Mouse (Mus musculus): ENCODE measurements around the gene Iars2. TPM values are rescaled to one million over a fixed set of nuclear protein-coding genes. Genes with fewer than 3 reads are reported as not detected.

Iars2 gene
- total and polyA plus RNA-seq, 3 experiments, result 37.2 to 47.2 (median 41.9) TPM

GRCm38 (mm10) chr1:185362677-185363520 lies 33.7 kb upstream of the Iars2 start, which contains the start of gene Eprs:
TSS of gene Eprs (plus strand) at chr1:185363044.
- peak within 1 kb of the TSS; percentile 95 for H3K27ac ChIP-seq (ENCODE audit: insufficient read depth, low read depth)
- dilution Hi-C loops (cut with MboI; ENCODE audit: extremely low pct_ligation_motif_present, extremely low pct_unique_long_range_greater_than_20kb, low sequenced_read_pairs), result no loop called here
- peaks cover 45% of the 10 kb centered on the region for H3K79me2 ChIP-seq (replicated peaks; ENCODE audit: control insufficient read depth, extremely low read depth, insufficient read depth, poor library complexity, severe bottlenecking)

GRCm38 (mm10) chr1:185358211-185358610 lies 29.0 kb upstream of the Iars2 start:
- TF ChIP-seq SMC3 (IDR thresholded peaks at IDR 0.05; ENCODE audit: low read depth, low read length) (no peak), SIN3A (IDR thresholded peaks at IDR 0.05; ENCODE audit: low read length) (no peak), TBP (conservative IDR thresholded peaks at IDR 0.05; ENCODE audit: low read depth, low read length) (no peak), BHLHE40 (IDR thresholded peaks at IDR 0.05; ENCODE audit: low read depth, low read length) (no peak), MAFK (IDR thresholded peaks at IDR 0.05; ENCODE audit: insufficient replicate concordance, low read length) (no peak), POLR2A (IDR thresholded peaks at IDR 0.05; ENCODE audit: low read depth, low read length) (no peak), MYC (IDR thresholded peaks at IDR 0.05; ENCODE audit: low read depth, low read length) (no peak), NRF1 (IDR thresholded peaks at IDR 0.05; ENCODE audit: low read depth, low read length) (no peak), ZKSCAN1 (IDR thresholded peaks at IDR 0.05; ENCODE audit: borderline replicate concordance, low read depth, low read length) (no peak), CTCF (conservative IDR thresholded peaks at IDR 0.05 in 1 of 2, IDR thresholded peaks at IDR 0.05 in 1 of 2; ENCODE audit: low read depth in 2 of 2, low read length in 2 of 2) (no peak), USF1 (IDR thresholded peaks at IDR 0.05; ENCODE audit: low read depth, low read length) (no peak), ETS1 (conservative IDR thresholded peaks at IDR 0.05; ENCODE audit: low read depth, low read length) (no peak), IRF4 (IDR thresholded peaks at IDR 0.05; ENCODE audit: low read depth, low read length) (no peak)
- in situ Hi-C loops (cut with MboI; ENCODE audit: low pct_ligation_motif_present, low pct_unique_long_range_greater_than_20kb, low sequenced_read_pairs) (no loop called here), dilution Hi-C loops (cut with MboI; ENCODE audit: extremely low pct_ligation_motif_present, extremely low pct_unique_long_range_greater_than_20kb, low sequenced_read_pairs) (no loop called here)
- no peak overlapping the region for H3K4me2 ChIP-seq (ENCODE audit: insufficient read depth, low read depth, poor library complexity, severe bottlenecking)
- no peaks in the 10 kb centered on the region for H3K9me3 ChIP-seq (replicated peaks; ENCODE audit: low read length)
- H3K27me3 ChIP-seq (replicated peaks), result no peaks in the 10 kb centered on the region
- H3K4me3 ChIP-seq (replicated peaks in 1 of 3; ENCODE audit: low read depth in 2 of 3, low read length in 2 of 3, poor library complexity in 1 of 3), result no peak overlapping the region
- no peak overlapping the region for H3K9ac ChIP-seq (ENCODE audit: insufficient read depth, low read depth)
- H3K79me2 ChIP-seq (replicated peaks; ENCODE audit: control insufficient read depth, extremely low read depth, insufficient read depth, poor library complexity, severe bottlenecking), result peaks cover 2% of the 10 kb centered on the region
- peaks cover 0 to 8% of the 10 kb centered on the region in 2 experiments; a peak in 2 of 4 replicates for H3K4me1 ChIP-seq (ENCODE audit: control insufficient read depth in 1 of 2, insufficient read depth in 2 of 2)
- peaks cover 18 to 53% of the 10 kb centered on the region in 2 experiments for H3K36me3 ChIP-seq (replicated peaks in 1 of 2; ENCODE audit: control insufficient read depth in 1 of 2, insufficient read depth in 1 of 2, low read length in 1 of 2)
- H3K27ac ChIP-seq (ENCODE audit: insufficient read depth, low read depth), result no peak overlapping the region
- DNase-seq (ENCODE audit: extremely low read depth), result no peak

More at GRCm38 (mm10) chr1:185362677-185363520, 33.7 kb upstream of the Iars2 start, which contains the start of gene Eprs:
- Histone ChIP-seq H3K4me1 (ENCODE audit: control insufficient read depth in 1 of 2, insufficient read depth in 2 of 2) (peaks cover 0 to 34% of the 10 kb centered on the region in 2 experiments; a peak in 3 of 4 replicates), H3K9me3 (replicated peaks; ENCODE audit: low read length) (no peaks in the 10 kb centered on the region), H3K4me2 (ENCODE audit: insufficient read depth, low read depth, poor library complexity, severe bottlenecking) (peak within 1 kb of the TSS; percentile 98; the same call in 1 of the 2 replicates), H3K9ac (ENCODE audit: insufficient read depth, low read depth) (peak within 1 kb of the TSS; percentile 98), H3K27me3 (replicated peaks) (no peaks in the 10 kb centered on the region), H3K36me3 (replicated peaks in 1 of 2; ENCODE audit: control insufficient read depth in 1 of 2, insufficient read depth in 1 of 2, low read length in 1 of 2) (peaks cover 11 to 38% of the 10 kb centered on the region in 2 experiments), H3K4me3 (replicated peaks in 1 of 3; ENCODE audit: low read depth in 2 of 3, low read length in 2 of 3, poor library complexity in 1 of 3) (peak within 1 kb of the TSS; percentile 94 to 98 (median 96))
- in situ Hi-C loops (cut with MboI; ENCODE audit: low pct_ligation_motif_present, low pct_unique_long_range_greater_than_20kb, low sequenced_read_pairs), result no loop called here
- peak; percentile 98 for DNase-seq (ENCODE audit: extremely low read depth)
- TF ChIP-seq PAX5 (IDR thresholded peaks at IDR 0.05; ENCODE audit: low read length) (no peak), TCF12 (IDR thresholded peaks at IDR 0.05; ENCODE audit: low read depth, low read length) (peak; percentile 74; the same call in 1 of the 2 replicates), USF2 (conservative IDR thresholded peaks at IDR 0.05; ENCODE audit: low read depth, low read length) (no peak), E2F4 (IDR thresholded peaks at IDR 0.05; ENCODE audit: insufficient replicate concordance, low read depth, low read length) (peak; percentile 48; the same call in 1 of the 2 replicates), MAFK (IDR thresholded peaks at IDR 0.05; ENCODE audit: insufficient replicate concordance, low read length) (no peak), HCFC1 (IDR thresholded peaks at IDR 0.05; ENCODE audit: low read depth, low read length) (peak; percentile 92), NRF1 (IDR thresholded peaks at IDR 0.05; ENCODE audit: low read depth, low read length) (peak; percentile 76), CHD1 (IDR thresholded peaks at IDR 0.05; ENCODE audit: low read depth, low read length) (no peak), ZMIZ1 (IDR thresholded peaks at IDR 0.05; ENCODE audit: low read depth, low read length) (peak; percentile 89), BHLHE40 (IDR thresholded peaks at IDR 0.05; ENCODE audit: low read depth, low read length) (peak; percentile 62), KAT2A (IDR thresholded peaks at IDR 0.05; ENCODE audit: insufficient replicate concordance, low read length) (peak; percentile 71; the same call in 1 of the 2 replicates), GABPA (IDR thresholded peaks at IDR 0.05; ENCODE audit: insufficient replicate concordance, low read depth, low read length) (peak; percentile 91), RAD21 (IDR thresholded peaks at IDR 0.05; ENCODE audit: low read depth, low read length) (no peak), MYC (IDR thresholded peaks at IDR 0.05; ENCODE audit: low read depth, low read length) (peak; percentile 83; the same call in 1 of the 2 replicates), CTCF (conservative IDR thresholded peaks at IDR 0.05 in 1 of 2, IDR thresholded peaks at IDR 0.05 in 1 of 2; ENCODE audit: low read depth in 2 of 2, low read length in 2 of 2) (no peak), POLR2A (IDR thresholded peaks at IDR 0.05; ENCODE audit: low read depth, low read length) (peak; percentile 86), RCOR1 (conservative IDR thresholded peaks at IDR 0.05; ENCODE audit: low read depth, low read length) (no peak), CHD2 (IDR thresholded peaks at IDR 0.05; ENCODE audit: low read length) (peak; percentile 66; the same call in 1 of the 2 replicates), ETS1 (conservative IDR thresholded peaks at IDR 0.05; ENCODE audit: low read depth, low read length) (peak; percentile 53), MXI1 (IDR thresholded peaks at IDR 0.05; ENCODE audit: low read depth, low read length) (peak; percentile 88), MEF2A (IDR thresholded peaks at IDR 0.05; ENCODE audit: borderline replicate concordance, low read depth, low read length) (peak; percentile 80), JUN (IDR thresholded peaks at IDR 0.05; ENCODE audit: insufficient read depth, low read depth, low read length) (no peak), MAX (IDR thresholded peaks at IDR 0.05; ENCODE audit: low read length) (peak; percentile 93), SIN3A (IDR thresholded peaks at IDR 0.05; ENCODE audit: low read length) (peak; percentile 91), UBTF (IDR thresholded peaks at IDR 0.05; ENCODE audit: low read depth, low read length) (no peak), USF1 (IDR thresholded peaks at IDR 0.05; ENCODE audit: low read depth, low read length) (no peak; the same call in 1 of the 2 replicates), ZKSCAN1 (IDR thresholded peaks at IDR 0.05; ENCODE audit: borderline replicate concordance, low read depth, low read length) (no peak; the same call in 1 of the 2 replicates), NELFE (IDR thresholded peaks at IDR 0.05; ENCODE audit: low read depth, low read length) (peak; percentile 88), TBP (conservative IDR thresholded peaks at IDR 0.05; ENCODE audit: low read depth, low read length) (peak; percentile 67; the same call in 1 of the 2 replicates), MAZ (IDR thresholded peaks at IDR 0.05; ENCODE audit: low read depth, low read length) (peak; percentile 65; the same call in 1 of the 2 replicates), EP300 (IDR thresholded peaks at IDR 0.05; ENCODE audit: low read length) (no peak), SMC3 (IDR thresholded peaks at IDR 0.05; ENCODE audit: low read depth, low read length) (no peak), ZNF384 (IDR thresholded peaks at IDR 0.05; ENCODE audit: low read depth, low read length) (no peak), POLR2AphosphoS2 (IDR thresholded peaks at IDR 0.05; ENCODE audit: low read depth, low read length) (peak; percentile 72), JUND (conservative IDR thresholded peaks at IDR 0.05; ENCODE audit: low read depth, low read length) (no peak), ELF1 (IDR thresholded peaks at IDR 0.05; ENCODE audit: low read depth, low read length) (peak; percentile 75), IRF4 (IDR thresholded peaks at IDR 0.05; ENCODE audit: low read depth, low read length) (peak; percentile 72), ZC3H11A (IDR thresholded peaks at IDR 0.05; ENCODE audit: low read depth, low read length) (no peak)

All from CH12.LX (cell line).